Mouse (Mus musculus): ENCODE measurements around the gene Arhgap45.

- TF ChIP-seq POLR2A (IDR thresholded peaks at IDR 0.05; ENCODE audit: borderline replicate concordance, extremely low read depth, low read depth, low read length) = no peak
- no peak for TF ChIP-seq CTCF (IDR thresholded peaks at IDR 0.05; ENCODE audit: insufficient read depth, low read length)
These were observed 9.4 kb downstream of the Arhgap45 start for GRCm38 (mm10) chr10:80025889-80026288.

Data from lung, adult 2 months (tissue).